Mouse (Mus musculus): ENCODE data around the gene Gna15. TPM values are rescaled to one million over a fixed set of nuclear protein-coding genes. Genes with fewer than 3 reads are reported as not detected.

Gene Gna15
- polyA plus RNA-seq, 1 experiment = 1.4 TPM

DNA sequence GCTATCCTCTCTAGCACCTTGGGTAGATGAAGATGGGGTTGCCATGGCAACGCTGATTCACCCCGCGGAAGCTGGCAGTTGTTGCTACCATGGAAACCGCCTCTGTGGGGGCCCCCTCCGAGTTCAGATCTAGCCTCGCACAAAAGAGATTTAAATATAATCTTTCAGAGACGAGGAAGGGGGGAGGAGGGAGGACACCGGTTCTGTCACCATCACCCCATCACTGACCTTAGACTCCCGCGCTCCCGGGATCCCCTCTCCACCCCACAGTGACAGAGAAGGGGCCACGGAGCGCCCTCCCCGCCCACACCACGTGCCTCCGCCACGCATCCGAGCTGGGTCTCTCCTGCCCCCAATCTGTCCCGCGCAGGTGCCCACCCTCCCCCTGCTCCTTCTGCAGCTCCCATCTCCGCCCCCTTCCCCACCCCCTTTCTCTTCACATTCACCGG, 51.0 kb downstream of the Gna15 start:
- Histone ChIP-seq H3K4me3 (replicated peaks; ENCODE audit: insufficient read depth, low read depth, low read length) (no peak overlapping the region), H3K27me3 (ENCODE audit: control insufficient read depth, insufficient read depth, low read length) (no peaks in the 10 kb centered on the region), H3K27ac (ENCODE audit: insufficient read depth, low read length) (no peak overlapping the region), H3K4me1 (ENCODE audit: control insufficient read depth, insufficient read depth, low read length) (peaks cover 12% of the 10 kb centered on the region)
- peak; percentile 68 to 79 for DNase-seq
- TF ChIP-seq CTCF (IDR thresholded peaks at IDR 0.05; ENCODE audit: borderline replicate concordance, insufficient read depth, low read depth, low read length) (no peak), POLR2A (IDR thresholded peaks at IDR 0.05; ENCODE audit: borderline replicate concordance, insufficient read depth, low read length) (no peak)
- 3% methylated on average over 22 of the region's 22 CpGs for WGBS

DNA sequence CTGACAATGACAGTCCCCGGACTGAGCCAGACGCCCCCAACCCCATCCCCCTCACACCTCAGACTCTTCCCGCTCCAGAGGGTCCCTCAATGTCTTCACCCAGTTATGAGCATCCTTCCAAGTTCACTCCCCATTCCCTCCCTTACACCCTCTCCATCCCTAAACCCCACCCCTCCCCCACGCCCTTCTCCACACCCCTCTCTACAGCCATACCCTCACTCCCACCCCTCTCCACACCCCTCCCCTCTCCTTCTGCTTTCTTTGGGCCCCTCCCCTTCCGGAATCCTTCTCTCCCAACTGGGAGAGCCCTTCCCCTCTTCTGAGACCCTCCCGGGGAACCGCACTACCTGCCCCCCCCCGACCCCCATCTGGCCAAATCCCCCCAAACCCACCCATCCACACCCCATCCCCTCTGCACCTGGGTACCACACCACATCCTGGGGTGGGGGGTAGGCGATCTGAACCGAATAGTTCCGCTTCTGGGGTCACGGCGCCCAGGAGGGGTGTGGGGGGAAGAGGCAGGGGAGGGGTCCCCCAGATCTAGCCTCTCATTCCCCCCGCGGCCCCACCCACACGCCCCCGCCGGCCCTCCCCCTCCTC, 51.5 kb downstream of the Gna15 start:
- Histone ChIP-seq H3K27ac (ENCODE audit: insufficient read depth, low read length) (no peak overlapping the region), H3K4me3 (replicated peaks; ENCODE audit: insufficient read depth, low read depth, low read length) (no peak overlapping the region), H3K4me1 (ENCODE audit: control insufficient read depth, insufficient read depth, low read length) (peaks cover 17% of the 10 kb centered on the region), H3K27me3 (ENCODE audit: control insufficient read depth, insufficient read depth, low read length) (no peaks in the 10 kb centered on the region)
- TF ChIP-seq CTCF (IDR thresholded peaks at IDR 0.05; ENCODE audit: borderline replicate concordance, insufficient read depth, low read depth, low read length) (no peak), POLR2A (IDR thresholded peaks at IDR 0.05; ENCODE audit: borderline replicate concordance, insufficient read depth, low read length) (no peak)
- DNase-seq = no peak
- 9% methylated on average over 15 of the region's 18 CpGs for WGBS

DNA sequence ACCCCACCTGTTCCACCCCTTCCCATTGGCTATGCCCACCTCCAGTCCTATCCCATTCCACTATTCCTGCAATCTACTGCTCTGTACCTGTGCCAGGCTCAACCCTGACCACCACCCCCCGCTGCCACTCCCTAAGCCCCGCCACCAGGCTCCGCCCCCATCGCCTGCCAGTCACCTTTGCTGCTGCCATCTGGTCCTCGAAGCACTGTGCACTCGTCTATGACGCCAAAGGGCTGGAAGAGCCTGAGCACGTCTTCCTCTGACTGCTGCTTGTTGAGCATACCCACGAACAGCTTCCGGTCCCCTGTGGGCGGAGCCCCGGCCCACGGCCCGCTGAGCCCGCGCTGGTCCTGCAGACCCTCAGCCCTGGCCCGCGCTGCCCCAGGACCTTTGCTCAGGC, 53.6 kb downstream of the Gna15 start:
- H3K27ac ChIP-seq (ENCODE audit: insufficient read depth, low read length) = no peak overlapping the region
- TF ChIP-seq POLR2A (IDR thresholded peaks at IDR 0.05; ENCODE audit: borderline replicate concordance, insufficient read depth, low read length) (no peak), CTCF (IDR thresholded peaks at IDR 0.05; ENCODE audit: borderline replicate concordance, insufficient read depth, low read depth, low read length) (no peak)
- DNase-seq = no peak
- peaks cover 22% of the 10 kb centered on the region for H3K4me1 ChIP-seq (ENCODE audit: control insufficient read depth, insufficient read depth, low read length)
- H3K27me3 ChIP-seq (ENCODE audit: control insufficient read depth, insufficient read depth, low read length) = no peaks in the 10 kb centered on the region
- whole genome bisulfite sequencing = 49% methylated on average over 18 of the region's 18 CpGs
- H3K4me3 ChIP-seq (replicated peaks; ENCODE audit: insufficient read depth, low read depth, low read length) = no peak overlapping the region

DNA sequence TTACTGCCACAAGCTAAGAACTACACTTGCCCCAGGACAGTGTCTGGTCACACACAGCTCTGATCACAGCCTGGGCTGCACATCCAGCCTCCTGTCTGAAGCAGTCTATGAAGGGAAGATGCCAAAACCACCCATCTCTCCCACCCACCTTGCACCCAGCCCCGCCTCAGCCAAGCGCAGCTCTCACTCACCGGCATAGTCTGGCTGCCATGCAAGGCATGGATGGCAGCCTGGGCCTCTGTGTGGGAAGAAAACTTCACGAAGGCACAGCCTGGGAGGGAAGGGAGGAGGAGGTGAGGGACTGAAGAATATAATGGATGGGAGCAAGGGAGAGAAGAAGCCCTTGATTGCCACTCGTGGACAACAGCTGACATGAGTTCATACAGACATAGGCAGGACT, 54.8 kb downstream of the Gna15 start:
- WGBS = 78% methylated on average over 5 of the region's 5 CpGs
- TF ChIP-seq POLR2A (IDR thresholded peaks at IDR 0.05; ENCODE audit: borderline replicate concordance, insufficient read depth, low read length) = no peak
- H3K4me3 ChIP-seq (replicated peaks; ENCODE audit: insufficient read depth, low read depth, low read length) = no peak overlapping the region
- H3K27ac ChIP-seq (ENCODE audit: insufficient read depth, low read length) = no peak overlapping the region
- no peak for DNase-seq
- peaks cover 22% of the 10 kb centered on the region for H3K4me1 ChIP-seq (ENCODE audit: control insufficient read depth, insufficient read depth, low read length)
- no peaks in the 10 kb centered on the region for H3K27me3 ChIP-seq (ENCODE audit: control insufficient read depth, insufficient read depth, low read length)

DNA sequence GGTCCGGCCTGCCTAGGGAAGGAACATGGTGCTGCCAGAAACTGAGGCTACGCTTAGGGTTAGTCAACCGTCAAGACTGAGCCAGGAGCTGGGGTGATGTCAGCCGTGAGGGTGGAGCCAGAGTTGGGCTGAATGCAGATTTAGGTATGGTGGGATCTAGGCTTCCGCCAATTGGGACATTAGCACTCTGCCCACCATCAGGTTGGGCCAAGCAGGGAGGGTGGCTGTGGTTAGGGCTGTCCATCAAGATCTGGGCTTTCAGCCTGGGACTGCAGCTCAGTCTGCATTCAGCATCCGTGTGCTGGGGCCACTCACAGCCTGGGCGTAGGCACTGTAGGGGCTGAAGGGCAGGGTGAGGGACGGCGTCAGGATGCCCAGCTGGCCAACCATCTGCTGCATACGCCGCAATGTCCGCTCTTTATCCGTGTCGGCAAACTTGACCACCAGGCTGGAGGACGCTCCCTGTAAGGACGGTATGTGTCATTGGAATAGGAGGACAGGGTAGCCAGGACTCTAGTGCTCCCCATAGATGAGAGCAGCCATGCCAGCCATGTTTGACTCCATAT, 56.3 kb downstream of the Gna15 start:
- no peaks in the 10 kb centered on the region for H3K27me3 ChIP-seq (ENCODE audit: control insufficient read depth, insufficient read depth, low read length)
- peak overlapping the region; percentile 15; the same call in 1 of the 2 replicates for H3K27ac ChIP-seq (ENCODE audit: insufficient read depth, low read length)
- WGBS = 35% methylated on average over 16 of the region's 16 CpGs
- H3K4me1 ChIP-seq (ENCODE audit: control insufficient read depth, insufficient read depth, low read length) = peaks cover 15% of the 10 kb centered on the region
- H3K4me3 ChIP-seq (replicated peaks; ENCODE audit: insufficient read depth, low read depth, low read length) = no peak overlapping the region
- no peak for TF ChIP-seq CTCF (IDR thresholded peaks at IDR 0.05; ENCODE audit: borderline replicate concordance, insufficient read depth, low read depth, low read length)
- no peak for TF ChIP-seq POLR2A (IDR thresholded peaks at IDR 0.05; ENCODE audit: borderline replicate concordance, insufficient read depth, low read length)
- peak in 1 of 2 experiments; percentile 51 for DNase-seq

DNA sequence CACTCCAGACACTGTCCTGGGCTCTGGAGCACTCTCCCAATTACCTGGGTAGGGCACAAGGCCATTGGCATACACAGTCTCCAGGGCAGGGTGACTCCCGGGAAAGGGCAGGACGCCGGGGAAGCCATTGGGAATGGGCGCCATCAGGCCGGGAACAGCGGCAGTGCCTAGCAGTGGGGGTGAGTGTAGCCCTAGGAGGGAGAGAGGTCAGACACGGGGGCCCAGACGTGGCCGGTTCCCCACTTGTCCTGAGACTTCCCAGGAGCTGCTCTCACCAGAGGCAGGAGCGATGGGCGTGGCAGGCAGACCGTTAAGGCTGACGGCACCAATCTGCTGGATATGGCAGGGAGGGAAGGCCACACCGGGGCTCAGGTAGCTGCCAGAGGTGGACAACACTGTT, 57.1 kb downstream of the Gna15 start:
- DNase-seq = no peak
- no peak overlapping the region for H3K4me3 ChIP-seq (replicated peaks; ENCODE audit: insufficient read depth, low read depth, low read length)
- whole genome bisulfite sequencing = 79% methylated on average over 14 of the region's 14 CpGs
- peaks cover 15% of the 10 kb centered on the region for H3K4me1 ChIP-seq (ENCODE audit: control insufficient read depth, insufficient read depth, low read length)
- no peak overlapping the region for H3K27ac ChIP-seq (ENCODE audit: insufficient read depth, low read length)
- no peak for TF ChIP-seq CTCF (IDR thresholded peaks at IDR 0.05; ENCODE audit: borderline replicate concordance, insufficient read depth, low read depth, low read length)
- no peak for TF ChIP-seq POLR2A (IDR thresholded peaks at IDR 0.05; ENCODE audit: borderline replicate concordance, insufficient read depth, low read length)
- H3K27me3 ChIP-seq (ENCODE audit: control insufficient read depth, insufficient read depth, low read length) = no peaks in the 10 kb centered on the region

DNA sequence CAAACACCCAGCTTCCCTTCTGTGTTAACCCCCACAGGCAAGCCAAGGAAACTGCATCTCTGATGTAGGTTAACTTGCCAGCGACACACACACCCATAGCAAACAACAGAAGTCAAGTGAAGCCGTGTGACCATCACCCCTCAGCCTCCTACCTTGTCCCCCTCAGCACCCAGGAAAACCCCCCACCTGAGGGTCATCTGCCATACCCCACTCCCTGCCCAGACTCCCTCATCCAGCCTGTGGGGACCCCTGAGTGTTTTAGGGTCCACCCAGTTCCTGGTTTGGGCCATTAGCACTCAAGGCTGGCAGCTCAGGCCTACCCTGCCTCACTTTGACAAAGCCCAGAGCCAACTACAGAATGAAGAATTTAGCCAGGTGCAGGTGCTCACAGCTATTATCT, 58.0 kb downstream of the Gna15 start:
- Histone ChIP-seq H3K4me1 (ENCODE audit: control insufficient read depth, insufficient read depth, low read length) (peaks cover 15% of the 10 kb centered on the region), H3K27me3 (ENCODE audit: control insufficient read depth, insufficient read depth, low read length) (no peaks in the 10 kb centered on the region), H3K4me3 (replicated peaks; ENCODE audit: insufficient read depth, low read depth, low read length) (no peak overlapping the region), H3K27ac (ENCODE audit: insufficient read depth, low read length) (no peak overlapping the region)
- 89% methylated on average over 2 of the region's 2 CpGs for WGBS
- no peak for DNase-seq
- TF ChIP-seq CTCF (IDR thresholded peaks at IDR 0.05; ENCODE audit: borderline replicate concordance, insufficient read depth, low read depth, low read length) (no peak), POLR2A (IDR thresholded peaks at IDR 0.05; ENCODE audit: borderline replicate concordance, insufficient read depth, low read length) (no peak)

DNA sequence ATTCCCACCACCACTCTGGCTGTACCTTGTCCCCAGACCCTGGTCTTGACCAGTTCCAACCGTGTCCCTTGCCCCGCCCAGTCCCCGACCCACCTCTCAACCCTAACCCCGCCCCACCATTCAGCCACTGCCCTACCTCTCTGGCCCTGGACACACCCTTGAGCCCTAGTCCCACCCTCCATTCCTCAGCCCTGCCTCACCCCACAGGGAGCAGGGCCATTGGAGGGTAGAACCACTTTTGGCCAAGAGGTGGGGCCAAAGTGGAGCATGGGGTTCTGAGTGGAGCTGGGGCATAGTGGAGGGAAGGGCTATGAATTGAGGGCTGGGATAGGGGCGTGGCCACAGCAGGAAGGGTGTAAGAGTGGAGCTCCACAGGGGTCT, 58.8 kb downstream of the Gna15 start:
- 38% methylated on average over 5 of the region's 5 CpGs for WGBS
- H3K4me3 ChIP-seq (replicated peaks; ENCODE audit: insufficient read depth, low read depth, low read length) = no peak overlapping the region
- peaks cover 15% of the 10 kb centered on the region for H3K4me1 ChIP-seq (ENCODE audit: control insufficient read depth, insufficient read depth, low read length)
- no peak for DNase-seq
- TF ChIP-seq POLR2A (IDR thresholded peaks at IDR 0.05; ENCODE audit: borderline replicate concordance, insufficient read depth, low read length) = no peak
- TF ChIP-seq CTCF (IDR thresholded peaks at IDR 0.05; ENCODE audit: borderline replicate concordance, insufficient read depth, low read depth, low read length) = no peak
- no peaks in the 10 kb centered on the region for H3K27me3 ChIP-seq (ENCODE audit: control insufficient read depth, insufficient read depth, low read length)
- no peak overlapping the region for H3K27ac ChIP-seq (ENCODE audit: insufficient read depth, low read length)

Data from cerebellum, adult 2 months (tissue).